ENCODE assay signal across 10 mouse cellular contexts in genomic region chr4:134998928-134999658, GRCm38 (mm10).
DNase-seq lines count a peak whose midpoint lies in the region; ATAC-seq and TF ChIP-seq lines count a peak whose summit lies in the region.
"Had no signal": no experiment of that assay in that cellular context is flagged by ENCODE, and none has a peak within 500 bp of the region (broad histone marks: within the 10 kb centered on the region; RNA-seq: fewer than 3 reads in every experiment).

No protein-coding gene starts in this region.

- no peak overlapping the region for H3K27ac ChIP-seq in cerebellum, adult 2 months (ENCODE audit: insufficient read depth, low read length)
- H3K27ac ChIP-seq: hindbrain, embryonic 10.5 days had no signal

- peaks cover 42% of the 10 kb centered on the region for H3K4me1 ChIP-seq in cerebellum, adult 2 months (ENCODE audit: control insufficient read depth, insufficient read depth, low read length)

- DNase-seq in cerebellum, adult 2 months: peak; percentile 25 to 45
- peak; percentile 27 to 48 for DNase-seq in heart, adult 9 months (ENCODE audit: low spot score in 2 of 2)
- DNase-seq in heart, postnatal 25 days (ENCODE audit: low spot score): no peak
- peak; percentile 85 for DNase-seq in MN1 (ENCODE audit: low spot score)
- DNase-seq in layer of hippocampus, adult 18-20 months (ENCODE audit: low spot score in 2 of 2): peak; percentile 35 to 63
- no peak for DNase-seq in kidney, adult 8-10 months
- DNase-seq in thymus, postnatal 10 days (ENCODE audit: low spot score in 2 of 2): no peak
- DNase-seq: lung, embryonic 14.5 days had no signal

- intact Hi-C loops in heart, postnatal 25 days (cut with DNase I): no loop called here

- no peak overlapping the region for H3K4me3 ChIP-seq in cerebellum, adult 2 months (replicated peaks; ENCODE audit: insufficient read depth, low read depth, low read length)
- H3K4me3 ChIP-seq: hindbrain, embryonic 10.5 days had no signal

- H3K27me3 ChIP-seq in cerebellum, adult 2 months (ENCODE audit: control insufficient read depth, insufficient read depth, low read length): no peaks in the 10 kb centered on the region

- WGBS in cerebellum, adult 2 months: 20% methylated on average over 12 of the region's 12 CpGs

- ATAC-seq in cerebellum, adult (ENCODE audit: insufficient number of reproducible peaks, low FRiP score, low TSS enrichment): no peak

- TF ChIP-seq CTCF in cerebellum, adult 2 months (IDR thresholded peaks at IDR 0.05; ENCODE audit: borderline replicate concordance, insufficient read depth, low read depth, low read length): no peak

- TF ChIP-seq POLR2A in cerebellum, adult 2 months (IDR thresholded peaks at IDR 0.05; ENCODE audit: borderline replicate concordance, insufficient read depth, low read length): no peak

Comparison
In these comparisons a context has a peak if more than half of its experiments do, and no peak if none do; other contexts are left out.
1. DNase-seq: peak in cerebellum, adult 2 months (2 of 2), heart, adult 9 months (2 of 2), MN1 (single experiment) and layer of hippocampus, adult 18-20 months (2 of 2); none in heart, postnatal 25 days (single experiment), kidney, adult 8-10 months (0 of 2) and thymus, postnatal 10 days (0 of 2).